Mouse (Mus musculus): Measurements from ENCODE around the gene Plcb1.
A peak's percentile ranks its signal among the peaks of the same experiment; 100 is the strongest.

Gene Plcb1

DNA sequence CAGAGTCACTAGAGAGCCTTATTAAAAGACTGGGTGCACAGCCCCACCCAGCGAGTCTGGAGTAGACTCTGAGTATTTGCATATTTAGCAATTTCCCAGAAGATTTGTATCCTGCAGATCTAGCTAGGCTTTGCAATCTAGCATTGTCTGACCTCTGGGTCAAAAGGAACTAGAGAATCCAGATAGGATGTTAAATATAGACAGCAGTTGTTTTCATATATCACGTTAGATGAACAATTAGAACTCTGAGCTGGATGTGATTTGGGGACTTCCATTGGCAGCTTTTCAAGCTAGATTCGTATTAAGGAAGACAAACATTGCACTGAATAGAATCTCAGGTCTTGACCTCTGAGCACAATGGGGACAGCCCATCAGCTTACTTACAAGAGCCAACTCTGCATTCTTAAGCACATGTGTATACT lies 439.7 kb downstream of the Plcb1 start:
- DNase-seq = no peak

GRCm38 (mm10) chr2:135230262-135230661 lies 444.4 kb downstream of the Plcb1 start:
- no peak for DNase-seq

GRCm38 (mm10) chr2:135242662-135243316 lies 456.9 kb downstream of the Plcb1 start:
- no peak for DNase-seq

DNA sequence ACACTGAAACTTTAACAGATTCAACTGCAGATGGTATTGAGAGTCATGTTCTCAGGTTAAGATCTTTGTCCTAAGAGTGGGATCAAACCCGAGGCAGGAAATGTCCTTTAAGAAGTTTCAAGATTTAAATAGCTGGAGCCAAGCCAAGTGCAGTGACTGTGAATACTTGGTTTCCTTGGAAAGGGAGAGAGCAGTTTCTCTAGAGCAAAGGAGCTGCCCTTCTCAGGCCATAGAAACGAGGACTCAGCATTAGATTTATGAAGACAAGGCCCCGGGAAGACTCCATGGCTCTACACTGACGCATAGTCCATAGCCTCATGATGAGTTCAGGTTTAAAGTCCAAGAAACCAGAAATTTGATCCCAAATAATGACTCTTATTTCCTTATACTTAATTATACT lies 457.9 kb downstream of the Plcb1 start:
- DNase-seq = no peak

DNA sequence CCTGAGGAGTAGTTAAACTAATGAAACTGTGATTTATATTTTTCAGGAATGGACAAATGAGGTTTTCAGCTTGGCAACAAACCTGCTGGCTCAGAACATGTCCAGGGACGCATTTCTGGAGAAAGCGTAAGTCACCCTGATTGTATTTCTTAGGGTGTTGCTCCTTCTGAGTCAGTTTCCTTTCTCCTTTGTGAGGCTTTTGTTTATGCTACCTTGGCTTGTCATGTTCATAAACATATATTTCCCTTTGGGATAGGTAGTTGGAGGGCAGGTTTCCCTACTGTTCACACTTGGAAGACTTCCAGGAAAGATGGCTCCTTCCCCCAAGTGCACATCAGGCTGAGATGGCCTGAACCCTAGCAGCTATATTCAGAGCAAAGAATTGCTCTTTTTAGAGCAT lies 464.1 kb downstream of the Plcb1 start:
- DNase-seq = no peak

GRCm38 (mm10) chr2:135251821-135252315 lies 466.0 kb downstream of the Plcb1 start:
- peak; percentile 22 for DNase-seq

GRCm38 (mm10) chr2:135259136-135259535 lies 473.3 kb downstream of the Plcb1 start:
- DNase-seq = peak; percentile 4

DNA sequence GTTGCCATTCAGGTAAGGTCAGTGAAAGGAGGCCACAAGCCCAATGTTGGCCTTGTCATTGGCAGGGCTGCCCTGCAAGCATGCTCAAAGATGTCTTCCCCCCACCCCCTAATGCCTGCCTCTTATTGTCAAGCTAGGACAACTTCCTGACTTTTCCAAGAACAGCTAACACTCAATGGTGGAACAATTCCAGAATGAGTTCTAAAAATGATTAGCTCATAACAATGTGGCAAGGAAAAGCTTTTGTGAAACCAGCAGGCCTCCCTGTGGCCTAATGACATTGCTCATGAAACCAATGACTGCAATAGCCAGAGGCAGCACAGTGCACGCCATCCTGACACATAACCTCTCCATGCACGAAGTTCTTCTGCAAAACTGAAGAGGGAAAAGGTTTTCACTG lies 478.1 kb downstream of the Plcb1 start:
- no peak for DNase-seq

GRCm38 (mm10) chr2:135274949-135275348 lies 489.1 kb downstream of the Plcb1 start:
- no peak for DNase-seq

GRCm38 (mm10) chr2:135278506-135278905 lies 492.6 kb downstream of the Plcb1 start:
- DNase-seq = peak; percentile 62

- peak; percentile 30 for DNase-seq
These were observed 493.2 kb downstream of the Plcb1 start for GRCm38 (mm10) chr2:135279026-135279425.

DNA sequence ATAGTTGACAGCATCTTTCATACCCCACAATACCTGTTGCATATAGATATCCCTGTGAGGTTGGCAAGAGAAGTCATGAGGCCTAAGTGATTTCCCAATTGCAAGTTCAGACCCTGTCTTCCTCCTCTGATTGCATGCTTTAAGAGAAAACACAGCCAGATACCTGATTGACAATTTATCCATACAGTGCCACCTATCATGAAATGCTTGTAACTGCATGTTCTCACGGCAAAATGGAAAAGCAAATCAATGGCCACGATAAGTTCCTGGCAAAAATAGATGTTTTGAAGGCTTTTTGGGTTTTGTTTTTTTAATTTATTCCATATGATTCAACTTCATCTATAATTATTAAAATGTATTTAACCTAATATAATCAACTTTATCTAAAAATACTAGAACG lies 497.9 kb downstream of the Plcb1 start:
- no peak for DNase-seq

DNA sequence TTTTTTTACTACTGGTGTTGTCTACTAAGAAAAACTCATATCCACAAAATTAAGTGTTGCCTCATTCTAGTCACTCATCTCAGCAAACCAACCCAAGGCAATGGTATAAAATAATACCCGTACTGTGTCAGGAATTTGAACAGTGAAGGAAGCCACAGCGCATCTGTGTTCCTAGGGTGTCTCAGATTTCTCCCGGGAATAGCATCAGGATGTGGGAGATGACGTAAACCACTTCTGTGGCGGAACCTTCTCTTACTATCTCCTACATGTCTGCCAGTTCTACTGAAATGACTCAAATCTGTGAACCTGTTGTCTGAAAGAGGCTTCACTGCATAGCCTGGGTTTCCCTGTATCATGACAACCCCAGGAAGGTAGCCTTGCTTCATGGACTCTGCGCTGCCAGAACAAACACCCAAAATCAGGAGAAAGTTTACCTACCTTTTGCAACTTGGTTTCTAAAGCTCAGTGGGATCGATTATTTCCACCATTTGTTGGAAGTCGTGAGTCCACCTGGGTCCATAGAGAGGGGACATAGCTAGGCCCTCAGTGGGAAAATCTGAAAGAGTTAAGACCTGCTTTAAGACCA lies 510.4 kb downstream of the Plcb1 start:
- no peak for DNase-seq

DNA sequence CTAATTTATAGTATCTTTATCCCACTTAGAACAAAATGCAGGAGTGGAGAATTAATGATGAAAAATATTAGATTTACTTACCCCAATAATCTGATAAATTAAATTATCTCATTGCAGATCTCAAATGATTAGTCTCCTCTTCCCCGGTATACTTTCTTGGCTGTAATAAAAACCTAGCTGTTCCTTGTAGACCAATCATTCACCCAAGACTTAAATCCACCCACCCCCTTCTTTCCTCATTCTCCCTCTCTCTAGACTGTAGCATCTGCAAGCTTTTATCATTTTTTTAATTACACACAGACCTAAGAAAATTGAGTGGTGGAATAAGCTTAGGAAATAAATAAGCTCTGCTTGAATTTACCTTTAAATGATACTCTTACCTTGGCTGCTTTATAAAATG lies 514.6 kb downstream of the Plcb1 start:
- DNase-seq = no peak

GRCm38 (mm10) chr2:135302483-135302882 lies 516.6 kb downstream of the Plcb1 start:
- no peak for DNase-seq

GRCm38 (mm10) chr2:135305186-135305585 lies 519.3 kb downstream of the Plcb1 start:
- no peak for DNase-seq

DNA sequence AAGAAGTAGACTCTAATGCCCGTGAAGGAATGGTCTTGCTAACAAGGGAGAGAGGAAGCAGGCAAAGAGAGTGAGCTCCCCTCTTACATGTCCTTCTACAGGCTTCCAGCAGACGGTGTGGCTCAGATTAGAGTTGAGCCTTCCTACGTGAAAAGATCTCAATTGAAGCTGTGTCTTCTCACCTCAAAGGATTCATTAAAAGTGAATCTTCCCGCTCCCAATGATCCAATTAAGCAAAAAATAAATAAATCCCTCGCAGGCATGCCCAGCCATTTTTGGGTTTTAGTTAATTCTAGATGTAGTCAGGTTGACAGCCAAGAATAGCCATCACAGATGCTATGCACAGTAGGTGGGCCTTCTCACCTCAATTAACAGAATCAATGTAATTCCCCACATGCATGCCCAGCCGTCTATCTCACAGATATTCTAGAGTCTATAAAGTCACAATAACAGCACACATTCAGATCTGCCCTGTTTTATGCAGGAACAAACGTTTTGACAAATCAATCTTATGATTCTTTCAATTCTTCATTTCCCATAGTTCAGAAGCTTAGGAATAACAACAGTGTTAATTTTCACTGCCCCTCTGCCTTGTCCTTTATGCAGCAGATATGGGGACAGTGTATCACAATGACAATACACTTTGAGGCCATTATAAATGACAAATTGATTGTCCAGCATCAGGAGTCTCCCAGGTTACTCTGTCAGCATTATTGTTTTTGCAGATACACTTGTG lies 520.0 kb downstream of the Plcb1 start:
- DNase-seq = peak; percentile 48

- DNase-seq = no peak
These were observed 520.6 kb downstream of the Plcb1 start for GRCm38 (mm10) chr2:135306472-135306771.

DNA sequence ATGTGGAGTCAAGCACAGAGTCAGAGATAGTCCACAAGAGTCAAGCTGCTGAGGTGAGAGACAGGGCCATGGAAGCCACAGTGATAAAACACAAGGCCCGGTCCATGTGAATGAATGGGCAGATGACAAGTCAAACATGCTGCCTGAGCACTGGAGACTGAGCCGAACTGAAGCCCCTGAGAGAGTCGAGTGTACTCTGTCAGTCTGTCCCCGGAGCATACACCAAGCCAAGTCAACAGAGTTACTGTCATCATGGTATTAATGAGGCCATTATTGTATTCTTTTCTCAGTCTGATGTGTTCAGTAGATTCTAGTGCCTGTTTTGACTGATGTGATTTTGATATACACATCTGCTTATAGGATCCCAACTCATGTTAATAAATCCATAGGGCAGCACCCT lies 521.9 kb downstream of the Plcb1 start:
- no peak for DNase-seq

GRCm38 (mm10) chr2:135315980-135316379 lies 530.1 kb downstream of the Plcb1 start:
- DNase-seq = no peak

DNA sequence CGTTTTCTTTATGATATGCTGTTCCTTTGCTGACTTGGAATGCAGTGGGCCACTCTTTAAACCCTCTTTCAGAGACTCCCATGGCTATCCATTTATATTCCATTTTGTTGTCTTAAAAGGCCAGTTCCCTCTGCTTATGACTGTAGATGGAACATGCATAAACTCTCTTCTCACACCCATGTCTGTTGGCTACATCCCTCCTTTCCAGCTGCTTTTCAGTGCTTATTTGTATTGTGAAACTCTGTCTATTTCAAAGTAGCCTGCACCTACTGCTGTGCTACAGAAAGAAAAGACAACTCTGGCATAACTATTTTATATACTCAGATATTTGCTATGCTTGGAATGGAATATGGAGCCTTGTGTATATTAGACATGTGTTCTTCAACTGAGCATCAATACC lies 532.3 kb downstream of the Plcb1 start:
- DNase-seq = no peak

- no peak for DNase-seq
These were observed 537.5 kb downstream of the Plcb1 start for GRCm38 (mm10) chr2:135323276-135323954.

DNA sequence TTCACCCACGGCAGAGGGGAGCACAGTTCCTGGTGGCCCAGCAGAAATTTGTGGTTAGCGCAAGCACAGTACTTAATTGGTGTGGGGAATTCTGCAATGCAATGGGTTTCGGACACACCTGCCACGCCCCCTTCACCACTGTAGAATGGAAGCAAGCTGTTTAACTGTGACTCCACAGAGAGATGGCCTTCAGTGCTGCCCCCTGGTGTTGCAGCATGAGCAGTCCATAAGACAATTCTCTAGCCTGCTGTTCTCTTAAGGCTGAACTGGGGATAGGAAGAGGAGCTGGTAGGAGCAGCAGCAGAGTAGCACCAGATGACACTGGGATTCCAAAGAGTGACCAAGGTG lies 538.1 kb downstream of the Plcb1 start:
- peak; percentile 88 for DNase-seq

GRCm38 (mm10) chr2:135328756-135329155 lies 542.9 kb downstream of the Plcb1 start:
- DNase-seq = peak; percentile 77

Data from retina, postnatal 1 day (tissue).